Mouse (Mus musculus) kidney, adult 2 months (tissue): ENCODE measurements around the gene Lhfp.

Experiments
- CTCF ChIP-seq: fragments of 200-500 bp; conservative IDR thresholded peaks from 2 replicates; pipeline ENCODE4 v1.5.1; 2011; ENCODE audit warnings: low read depth, mild to moderate bottlenecking, control low read depth, low read length, moderate library complexity, mixed read lengths; ENCODE audit not compliant: insufficient read depth, insufficient read length
- POLR2A ChIP-seq: fragments of 200-500 bp; IDR thresholded peaks from one replicate; pipeline ENCODE4 v1.6.1; 2011; ENCODE audit warnings: low read depth, low read length, control low read depth

DNA sequence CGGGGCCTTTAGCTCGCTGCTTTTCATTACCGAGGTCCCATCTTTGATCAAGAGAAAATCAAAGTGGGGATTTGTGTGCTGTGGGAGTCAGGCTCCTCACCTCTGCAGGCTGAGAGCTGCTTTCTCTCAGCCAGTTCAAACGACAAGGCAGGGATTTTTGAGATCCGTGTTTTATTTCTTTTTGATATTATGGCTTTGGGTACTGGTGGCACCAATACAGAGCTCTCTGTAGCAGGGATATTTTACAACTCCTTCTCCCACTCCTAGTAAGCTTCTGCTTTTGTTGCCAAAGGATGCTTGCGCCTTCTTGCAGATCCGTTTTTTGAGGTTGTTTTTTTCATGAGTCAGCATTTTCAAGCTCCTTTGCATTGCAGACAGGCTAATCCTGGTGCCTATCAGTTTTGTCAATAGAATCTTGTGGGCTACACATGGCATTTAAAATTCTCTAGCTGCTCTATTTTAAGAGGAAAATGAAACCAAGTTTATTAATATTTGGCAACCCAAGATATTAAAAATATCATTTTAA is 172.5 kb downstream of the Lhfp start:
- TF ChIP-seq CTCF (no peak), POLR2A (no peak)
